1 mouse cellular context compared by ENCODE assay signal in the genomic region with DNA sequence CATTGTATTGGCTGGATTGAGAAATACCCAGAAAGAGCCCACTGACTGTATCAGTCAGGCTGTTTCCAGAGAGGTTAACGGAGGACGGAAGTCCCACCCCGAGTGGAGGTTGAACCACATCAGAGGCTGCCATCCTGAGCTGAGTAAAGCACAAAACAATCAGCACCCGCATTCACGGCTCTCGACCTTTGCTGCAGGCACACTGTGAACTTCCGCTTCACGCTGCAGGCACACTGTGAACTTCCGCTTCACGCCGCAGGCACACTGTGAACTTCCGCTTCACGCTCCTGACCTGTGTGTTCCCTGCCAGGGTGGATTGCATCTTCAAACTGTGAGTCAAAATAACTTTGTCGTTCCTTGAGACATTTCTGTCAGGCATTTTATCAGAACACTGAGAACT.
TF ChIP-seq lines count a peak whose summit lies in the region.

No protein-coding gene starts in this region.

TF ChIP-seq in MEL, 35 proteins besides CTCF, POLR2A, EP300 and RAD21 (continued from another document):
- TF ChIP-seq KAT2A (conservative IDR thresholded peaks at IDR 0.05; ENCODE audit: low read depth, low read length) (no peak; the same call in 1 of the 2 replicates), MEF2A (IDR thresholded peaks at IDR 0.05; ENCODE audit: extremely low read depth, insufficient replicate concordance, low read depth, low read length, poor library complexity, severe bottlenecking) (no peak), MXI1 (IDR thresholded peaks at IDR 0.05; ENCODE audit: low read depth, low read length) (peak; percentile 45), MAX (IDR thresholded peaks at IDR 0.05; ENCODE audit: low read length) (peak; percentile 92), POLR2AphosphoS5 (IDR thresholded peaks at IDR 0.05; ENCODE audit: borderline replicate concordance, low read depth, low read length) (no peak), CHD1 (IDR thresholded peaks at IDR 0.05; ENCODE audit: low read depth, low read length) (no peak), ELF1 (IDR thresholded peaks at IDR 0.05; ENCODE audit: low read depth, low read length) (peak; percentile 91), MAZ (IDR thresholded peaks at IDR 0.05; ENCODE audit: low read depth, low read length) (no peak), TCF12 (IDR thresholded peaks at IDR 0.05; ENCODE audit: low read depth, low read length) (peak; percentile 14; the same call in 1 of the 2 replicates), UBTF (IDR thresholded peaks at IDR 0.05; ENCODE audit: borderline replicate concordance, insufficient read depth, low read depth, low read length) (no peak), JUND (IDR thresholded peaks at IDR 0.05; ENCODE audit: low read depth, low read length) (no peak), E2F4 (IDR thresholded peaks at IDR 0.05; ENCODE audit: borderline replicate concordance, low read depth, low read length) (no peak), ETS1 (IDR thresholded peaks at IDR 0.05; ENCODE audit: low read depth, low read length) (peak; percentile 53; the same call in 1 of the 2 replicates), ZNF384 (IDR thresholded peaks at IDR 0.05; ENCODE audit: low read depth, low read length) (no peak), MYC (IDR thresholded peaks at IDR 0.05; ENCODE audit: low read depth, low read length) (0 out of 2 replicates have a peak, but pooled peaks have one; percentile 54), NRF1 (IDR thresholded peaks at IDR 0.05; ENCODE audit: insufficient read depth, low read depth, low read length, poor library complexity, severe bottlenecking) (no peak), GATA1 (IDR thresholded peaks at IDR 0.05; ENCODE audit: low read depth, low read length) (peak; percentile 8; the same call in 1 of the 2 replicates), SIN3A (IDR thresholded peaks at IDR 0.05; ENCODE audit: low read length) (no peak; the same call in 1 of the 2 replicates), RCOR1 (IDR thresholded peaks at IDR 0.05; ENCODE audit: low read depth, low read length) (no peak), MAFK (IDR thresholded peaks at IDR 0.05; ENCODE audit: borderline replicate concordance, low read depth, low read length) (no peak)
